Mouse (Mus musculus) cortical plate, adult 2 months (tissue): ENCODE results near the gene Dnajc17.

ENCODE experiments used
- CTCF ChIP-seq: fragments of 200-500 bp; IDR thresholded peaks from 2 replicates; pipeline ENCODE4 v1.5.1; 2011; ENCODE audit warnings: mild to moderate bottlenecking, control low read depth, low read length; ENCODE audit not compliant: insufficient read depth; ENCODE audit errors: extremely low read depth
- POLR2A ChIP-seq: fragments of 200-500 bp; IDR thresholded peaks from 2 replicates; pipeline ENCODE4 v1.6.1; 2011; ENCODE audit warnings: mild to moderate bottlenecking, low read length, control low read depth; ENCODE audit not compliant: insufficient read depth; ENCODE audit errors: extremely low read depth

GRCm38 (mm10) chr2:119247904-119248303, 39.3 kb upstream of the Dnajc17 start:
- TF ChIP-seq CTCF: no peak
- TF ChIP-seq POLR2A: no peak
